Mouse (Mus musculus) frontal cortex, postnatal 10 days (tissue): Measurements from ENCODE around the gene Tradd.
A peak's percentile ranks its signal among the peaks of the same experiment; 100 is the strongest.
"Not testable (repeated sequence)": the region's sequence is repeated elsewhere in the genome, so short reads cannot be mapped to it uniquely, and the experiment has no call there.

Experiments used
- DNase-seq, 2 experiments: peaks; one replicate each; pipeline ENCODE4 v3.0.0; 2022; ENCODE audit warnings: low spot score in 2 of 2, mixed read lengths in 1 of 2

The Tradd gene

DNA sequence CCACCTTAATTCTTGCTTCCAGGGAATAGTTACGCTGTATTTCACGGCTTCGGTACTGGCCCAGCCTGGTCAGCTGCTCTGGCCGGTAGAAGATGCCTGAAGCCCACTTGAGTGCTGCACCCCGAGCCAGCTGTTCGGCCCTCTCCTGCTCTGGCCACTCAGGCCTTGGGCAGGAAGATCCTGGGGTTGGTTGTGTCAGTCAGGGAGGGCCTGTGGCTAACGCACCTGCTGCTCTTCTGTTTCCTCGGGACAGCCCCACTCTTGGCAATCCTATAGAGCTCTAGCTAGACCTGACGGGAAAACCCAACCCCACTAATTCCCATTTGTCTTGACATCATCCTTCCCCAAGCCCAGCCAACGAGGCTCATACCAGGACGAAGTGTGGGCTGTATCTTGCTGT, 30.8 kb upstream of the Tradd start:
- DNase-seq = no peak

DNA sequence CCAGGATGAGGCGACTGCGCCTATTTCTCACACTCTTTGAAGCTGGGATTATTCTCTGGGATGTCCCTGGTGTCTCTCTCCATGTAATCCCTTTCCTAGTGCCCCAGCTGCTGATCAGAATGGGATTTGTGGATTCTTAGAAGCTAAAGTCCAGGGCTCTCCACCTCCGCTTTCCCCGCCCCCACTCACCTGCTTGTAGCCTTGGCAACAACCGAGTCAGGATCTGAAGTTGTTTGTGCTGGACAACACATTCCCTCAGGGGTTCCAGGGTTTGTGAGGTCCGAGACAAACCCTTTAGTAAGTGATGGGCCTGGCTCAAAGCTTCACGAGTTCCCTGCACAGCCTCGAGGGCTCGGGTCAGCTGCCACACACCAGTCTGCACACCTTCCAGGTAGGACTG, 30.4 kb upstream of the Tradd start:
- DNase-seq = no peak

DNA sequence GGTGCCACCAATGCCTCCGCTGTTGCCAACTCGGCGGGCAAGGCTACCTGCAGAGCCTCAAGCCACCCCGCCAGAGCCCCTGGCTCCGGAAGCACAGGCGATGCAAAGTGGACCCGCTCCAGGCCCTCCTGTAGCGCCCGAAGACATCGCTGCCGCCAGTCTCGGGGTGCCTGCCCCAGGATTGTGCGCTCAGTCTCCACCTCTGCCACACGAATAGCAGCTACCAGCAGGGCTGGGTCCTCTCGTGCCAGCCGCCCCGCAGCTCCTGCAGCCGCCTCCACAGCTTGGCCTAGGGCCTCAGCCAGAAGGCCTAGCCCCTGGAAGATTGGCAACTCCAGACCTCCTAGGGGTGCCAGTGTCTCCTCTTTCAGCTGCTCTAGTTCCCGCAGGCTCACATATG, 29.0 kb upstream of the Tradd start:
- no peak for DNase-seq

DNA sequence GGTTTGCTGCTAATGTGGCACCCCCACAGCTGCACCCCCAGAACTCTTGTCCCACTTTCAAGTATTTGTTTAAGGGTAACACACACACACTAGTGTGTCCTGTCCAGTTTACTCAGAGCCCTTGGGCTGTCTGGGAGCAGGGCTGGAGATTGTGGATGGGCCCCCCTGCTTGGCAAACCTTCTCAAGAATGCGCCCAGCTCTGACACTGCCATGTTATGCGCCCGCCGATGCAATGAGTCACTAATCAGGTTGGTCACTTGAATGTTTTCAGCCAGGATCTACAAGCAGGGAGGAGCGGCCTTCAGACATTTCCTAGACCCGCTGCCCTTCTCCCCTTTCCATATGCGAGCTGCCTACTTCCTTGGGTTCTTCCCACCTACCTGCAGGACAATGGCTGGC, 28.1 kb upstream of the Tradd start:
- no peak for DNase-seq

DNA sequence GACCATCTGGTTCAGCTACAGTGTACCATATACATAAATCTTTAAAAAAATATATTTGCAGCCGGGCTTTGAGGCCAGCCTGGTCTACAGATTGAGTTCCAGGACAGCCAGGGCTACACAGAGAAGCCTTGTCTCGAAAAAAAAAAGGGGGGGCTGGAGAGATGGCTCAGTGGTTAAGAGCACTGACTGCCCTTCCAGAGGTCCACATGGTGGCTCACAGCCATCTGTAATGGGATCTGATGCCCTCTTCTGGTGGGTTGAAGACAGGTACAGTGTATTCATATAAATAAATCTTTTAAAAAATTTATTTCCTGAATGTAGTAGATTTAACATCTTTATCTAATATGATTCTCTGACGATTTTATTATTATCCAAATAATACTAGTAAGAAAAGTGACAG, 27.4 kb upstream of the Tradd start:
- not testable (repeated sequence) for DNase-seq

DNA sequence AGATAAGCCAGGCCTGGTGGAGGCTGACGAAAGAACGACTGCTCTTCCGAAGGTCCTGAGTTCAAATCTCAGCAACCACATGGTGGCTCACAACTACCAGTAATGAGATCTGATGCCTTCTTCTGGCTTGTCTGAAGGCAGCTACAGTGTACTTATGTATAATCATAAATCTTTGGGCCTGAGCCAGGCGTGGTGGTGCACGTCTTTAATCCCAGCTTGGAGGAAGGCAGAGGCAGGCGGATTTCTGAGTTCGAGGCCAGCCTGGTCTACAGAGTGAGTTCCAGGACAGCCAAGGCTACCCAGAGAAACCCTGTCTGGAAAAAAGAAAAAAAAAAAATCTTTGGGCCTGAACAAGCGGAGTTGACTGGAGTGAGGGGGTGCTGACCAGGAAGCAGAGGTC, 27.0 kb upstream of the Tradd start:
- not testable (repeated sequence) for DNase-seq

DNA sequence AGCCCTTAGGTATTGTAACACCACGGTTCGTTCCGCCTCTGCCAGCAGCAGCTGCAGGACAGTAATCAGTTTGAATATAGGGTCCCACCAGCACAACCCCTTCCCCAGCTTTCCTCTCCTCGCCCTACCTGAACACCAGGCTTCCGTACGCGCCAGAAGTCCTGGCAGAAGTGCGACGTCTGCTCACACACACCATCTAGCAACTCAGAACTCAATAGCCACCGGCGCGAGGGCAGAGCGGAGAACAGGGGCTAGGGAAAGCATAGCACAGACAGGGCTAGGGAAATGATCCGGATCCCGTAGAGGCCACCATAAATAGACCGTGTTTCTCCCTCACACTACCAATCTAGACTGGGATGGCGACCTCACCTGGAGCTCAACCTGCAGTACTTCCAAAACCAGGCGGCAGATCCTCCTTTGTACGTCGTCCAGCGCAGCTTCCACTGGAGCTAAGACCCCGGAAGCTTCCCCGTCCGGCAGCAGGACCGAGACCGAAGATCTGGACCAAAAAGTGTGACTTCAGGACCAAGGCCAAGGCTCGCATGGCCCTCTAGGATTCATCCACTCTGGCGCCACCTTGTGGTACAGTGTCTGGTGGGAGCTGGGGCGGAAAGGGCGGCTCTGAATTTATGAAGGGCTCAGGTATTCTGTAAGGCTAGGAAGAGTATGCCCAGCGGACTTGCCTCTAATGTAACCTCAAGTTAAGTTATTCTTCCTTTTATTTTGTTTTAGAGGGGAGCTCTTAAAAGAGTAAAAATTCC, 26.3 kb upstream of the Tradd start:
- peak in 1 of 2 experiments; percentile 74 for DNase-seq

DNA sequence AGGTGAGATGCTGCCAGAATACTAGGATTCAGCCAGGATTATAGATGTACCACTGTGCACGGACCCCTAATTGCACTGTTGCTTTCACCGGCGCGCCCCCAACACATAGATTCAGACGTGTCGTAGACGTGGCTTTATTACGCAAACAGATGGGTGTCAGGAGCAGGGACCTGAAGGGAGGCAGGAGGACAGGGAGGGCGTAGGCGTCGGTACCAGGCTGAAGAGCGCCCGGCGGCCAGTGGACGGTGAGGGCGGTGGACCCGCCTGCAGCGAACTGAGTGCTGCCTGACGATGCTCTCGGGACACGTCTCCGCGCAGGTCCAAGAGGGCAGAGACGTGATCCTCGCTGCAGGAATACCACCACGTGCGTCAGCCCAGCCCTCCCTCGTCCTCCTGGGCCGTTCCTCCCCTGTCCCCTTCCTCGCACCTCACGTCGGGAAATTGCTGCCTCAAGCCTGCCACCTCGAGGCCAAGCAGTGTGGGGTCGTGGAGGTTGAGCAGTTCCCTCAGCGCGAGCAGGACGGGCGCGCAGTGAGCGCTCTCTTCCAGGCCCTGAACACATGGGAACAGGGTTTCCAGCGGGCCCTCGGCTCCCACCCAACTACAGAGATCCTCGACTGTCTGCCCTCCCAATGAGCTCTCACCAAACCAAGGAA, 25.5 kb upstream of the Tradd start, which contains the start of gene 4931428F04Rik:
TSS of gene 4931428F04Rik (minus strand) at position 60 of the 656 bp plus-strand sequence.
- peak in 1 of 2 experiments; percentile 56 for DNase-seq

DNA sequence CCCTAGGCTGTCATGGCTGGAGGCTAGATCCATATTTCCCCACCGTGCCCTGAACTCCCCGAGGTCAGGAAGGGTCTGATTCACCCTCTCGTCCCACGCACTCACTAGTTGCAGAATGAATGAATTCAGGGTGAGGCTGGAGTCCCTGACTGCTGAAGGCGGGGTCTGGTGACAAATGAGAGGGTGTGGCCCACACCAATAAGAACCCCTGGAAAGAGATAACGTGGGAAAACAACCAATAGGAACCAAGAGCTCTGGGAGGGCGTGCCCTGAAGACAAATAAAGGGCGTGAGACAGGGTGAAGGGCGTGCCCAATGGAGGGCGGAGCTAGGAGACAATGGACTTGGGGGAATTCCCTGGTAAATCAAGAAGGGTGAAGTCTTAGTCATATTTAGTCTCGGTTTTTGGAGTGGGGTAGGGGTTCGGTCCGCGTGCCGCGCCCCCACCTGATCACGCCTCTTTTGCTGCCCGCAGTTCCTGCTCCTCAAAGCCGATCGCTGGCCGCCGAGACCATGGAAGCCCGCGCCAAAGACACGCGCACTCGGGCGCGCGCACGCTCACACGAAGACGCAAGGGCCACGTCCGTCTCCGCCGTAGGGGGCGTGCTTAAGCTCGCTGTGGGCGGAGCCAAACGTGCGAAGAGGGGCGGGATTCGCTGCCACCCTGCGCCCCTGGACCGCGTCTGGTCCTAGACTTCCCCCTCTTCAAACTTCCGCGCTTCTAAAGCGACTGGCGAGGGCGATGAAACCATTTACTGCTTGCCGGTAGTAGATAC, 24.7 kb upstream of the Tradd start:
- peak; percentile 91 to 95 for DNase-seq

DNA sequence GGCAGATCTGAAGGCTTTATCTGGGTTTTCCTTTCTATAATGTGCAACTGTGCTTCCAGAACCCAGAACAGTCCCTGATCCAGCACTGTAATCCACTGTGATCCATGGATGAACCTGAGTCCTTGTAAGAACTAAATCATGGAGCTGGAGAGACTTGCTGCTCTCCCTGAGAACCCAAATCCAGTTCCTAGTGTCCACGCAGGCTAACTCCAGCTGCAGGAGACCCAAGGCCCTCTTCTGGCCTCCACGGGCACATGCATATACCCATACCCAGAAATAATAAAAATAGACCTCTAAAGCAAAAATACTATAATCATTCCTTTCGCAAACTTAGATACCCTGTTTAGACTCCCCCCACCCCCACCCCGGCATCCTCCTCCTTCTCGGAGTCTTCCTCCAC, 23.8 kb upstream of the Tradd start:
- no peak for DNase-seq

DNA sequence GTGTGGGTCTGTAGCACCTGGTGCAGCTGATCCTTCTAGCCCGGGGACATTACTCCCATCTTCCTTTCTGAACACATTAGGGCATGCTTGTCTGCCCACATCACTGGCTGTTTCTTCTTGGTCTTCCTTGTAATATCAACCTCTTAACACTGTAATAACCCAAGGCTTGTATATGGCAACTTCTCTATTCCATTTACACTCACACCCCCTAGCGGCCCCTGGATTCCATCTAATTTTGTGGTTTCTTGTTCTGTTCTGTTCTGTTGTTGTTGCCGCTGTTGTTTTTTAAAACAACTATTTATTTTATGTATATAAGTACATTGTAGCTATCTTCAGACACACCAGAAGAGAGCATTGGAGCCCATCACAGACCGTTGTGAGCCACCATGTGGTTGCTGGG, 22.5 kb upstream of the Tradd start:
- no peak for DNase-seq

DNA sequence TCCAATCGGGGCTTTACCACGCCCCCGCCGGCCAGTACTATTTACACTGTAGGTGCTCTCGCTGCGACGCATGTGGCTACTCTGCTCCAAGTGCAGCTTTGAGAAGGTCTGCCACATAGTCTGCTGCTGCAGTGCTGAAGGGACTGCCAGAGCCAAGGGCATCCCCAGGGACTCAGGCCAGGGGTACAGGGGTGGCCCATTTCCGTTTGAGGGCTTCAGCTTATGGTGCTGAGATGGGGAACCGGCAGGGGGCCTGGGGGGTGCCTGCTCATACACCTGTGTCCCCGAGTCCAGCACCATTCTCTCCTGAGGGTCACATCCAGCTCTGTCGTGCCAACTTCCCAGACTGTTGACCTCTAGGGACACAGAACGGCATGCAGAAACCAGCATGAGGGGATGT, 21.1 kb upstream of the Tradd start:
- DNase-seq = no peak

DNA sequence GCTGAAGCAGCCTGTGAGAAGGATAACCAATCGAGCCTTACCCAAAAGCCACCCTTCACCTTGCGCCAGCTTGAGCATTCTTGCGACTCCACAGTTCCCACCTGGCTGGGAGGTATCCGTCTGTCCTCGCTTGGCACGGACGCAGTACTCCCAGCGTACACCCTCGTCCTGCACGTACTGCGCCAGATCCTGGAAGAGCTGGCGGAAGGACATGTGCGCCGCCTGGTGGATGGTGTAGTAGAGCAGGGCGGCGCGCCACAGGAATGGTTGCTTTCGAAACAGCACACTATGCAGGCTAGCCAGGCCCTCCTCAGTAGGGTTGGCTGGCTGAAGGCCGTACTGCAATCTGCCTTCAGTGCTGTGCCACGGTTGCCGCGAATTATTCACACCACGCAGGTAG, 18.7 kb upstream of the Tradd start:
- no peak for DNase-seq

DNA sequence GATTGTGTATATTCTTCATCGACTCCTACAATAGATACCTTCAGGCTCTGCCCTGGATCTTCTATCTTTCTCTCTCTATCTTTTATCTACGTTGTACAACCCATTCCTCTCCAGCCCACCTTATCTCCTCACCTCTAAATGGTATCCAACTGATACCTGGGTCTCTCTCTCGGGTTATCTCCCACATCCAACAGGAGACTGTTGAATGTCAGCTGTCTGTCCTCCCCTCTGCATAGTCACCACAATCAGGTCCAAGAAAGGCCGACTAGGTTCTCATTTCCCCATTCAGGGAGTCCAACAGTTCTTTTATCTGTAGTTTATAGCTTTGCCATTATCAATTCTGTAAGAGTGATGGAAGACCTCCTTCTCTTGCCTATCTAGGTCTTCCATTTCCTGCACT, 17.8 kb upstream of the Tradd start:
- no peak for DNase-seq

DNA sequence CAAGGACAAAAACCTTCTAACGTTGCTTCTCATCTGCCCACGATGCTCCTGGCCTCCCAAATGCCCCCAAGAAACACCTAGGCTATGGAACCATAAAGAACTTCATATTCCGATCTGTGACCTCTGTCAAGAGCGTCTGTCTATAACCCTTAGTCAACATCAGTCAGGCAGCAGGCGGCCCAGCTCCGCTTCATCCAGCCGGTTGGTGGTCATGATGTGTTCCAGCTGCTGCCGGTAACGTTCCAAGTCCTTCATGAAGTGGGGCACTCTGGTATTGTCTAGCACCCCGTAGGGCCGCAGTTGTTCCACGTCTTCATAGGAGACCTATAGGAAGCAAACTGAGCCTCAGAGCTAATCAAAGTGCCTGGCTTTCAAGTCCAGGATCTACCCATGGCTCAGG, 17.4 kb upstream of the Tradd start:
- no peak for DNase-seq

DNA sequence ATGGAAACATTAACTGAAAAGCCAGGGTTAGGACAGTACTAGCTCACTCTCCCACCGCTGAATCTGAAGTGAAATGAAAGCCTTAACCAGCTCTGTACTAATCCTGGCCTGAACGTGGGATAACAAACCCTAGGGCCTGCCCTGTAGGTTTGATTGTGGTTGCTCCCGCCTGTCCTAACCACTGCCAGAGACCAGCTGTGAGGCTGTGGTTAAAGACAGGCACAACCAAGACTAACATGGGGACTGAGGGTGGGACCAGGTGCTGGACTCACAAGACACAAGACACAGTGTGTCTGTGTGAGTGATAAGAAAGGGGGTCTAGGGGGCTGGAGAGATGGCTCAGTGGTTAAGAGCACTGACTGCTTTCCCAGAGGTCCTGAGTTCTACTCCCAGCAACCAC, 16.2 kb upstream of the Tradd start:
- DNase-seq = no peak

DNA sequence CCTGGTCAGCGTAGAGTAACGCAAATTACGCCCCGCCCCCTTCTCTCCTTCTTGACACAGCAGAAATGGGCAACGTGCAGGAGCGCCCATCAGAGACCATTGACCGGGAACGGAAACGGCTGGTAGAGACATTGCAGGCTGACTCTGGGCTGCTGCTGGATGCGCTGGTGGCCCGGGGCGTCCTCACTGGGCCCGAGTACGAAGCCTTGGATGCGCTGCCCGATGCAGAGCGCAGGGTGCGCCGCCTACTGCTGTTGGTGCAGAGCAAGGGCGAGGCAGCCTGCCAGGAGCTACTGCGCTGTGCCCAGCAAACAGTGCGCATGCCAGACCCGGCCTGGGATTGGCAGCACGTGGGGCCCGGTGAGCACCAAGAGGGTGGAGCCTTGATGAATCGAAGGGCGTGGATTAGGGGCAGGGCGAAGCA, 14.5 kb upstream of the Tradd start:
- DNase-seq = peak; percentile 59 to 74

DNA sequence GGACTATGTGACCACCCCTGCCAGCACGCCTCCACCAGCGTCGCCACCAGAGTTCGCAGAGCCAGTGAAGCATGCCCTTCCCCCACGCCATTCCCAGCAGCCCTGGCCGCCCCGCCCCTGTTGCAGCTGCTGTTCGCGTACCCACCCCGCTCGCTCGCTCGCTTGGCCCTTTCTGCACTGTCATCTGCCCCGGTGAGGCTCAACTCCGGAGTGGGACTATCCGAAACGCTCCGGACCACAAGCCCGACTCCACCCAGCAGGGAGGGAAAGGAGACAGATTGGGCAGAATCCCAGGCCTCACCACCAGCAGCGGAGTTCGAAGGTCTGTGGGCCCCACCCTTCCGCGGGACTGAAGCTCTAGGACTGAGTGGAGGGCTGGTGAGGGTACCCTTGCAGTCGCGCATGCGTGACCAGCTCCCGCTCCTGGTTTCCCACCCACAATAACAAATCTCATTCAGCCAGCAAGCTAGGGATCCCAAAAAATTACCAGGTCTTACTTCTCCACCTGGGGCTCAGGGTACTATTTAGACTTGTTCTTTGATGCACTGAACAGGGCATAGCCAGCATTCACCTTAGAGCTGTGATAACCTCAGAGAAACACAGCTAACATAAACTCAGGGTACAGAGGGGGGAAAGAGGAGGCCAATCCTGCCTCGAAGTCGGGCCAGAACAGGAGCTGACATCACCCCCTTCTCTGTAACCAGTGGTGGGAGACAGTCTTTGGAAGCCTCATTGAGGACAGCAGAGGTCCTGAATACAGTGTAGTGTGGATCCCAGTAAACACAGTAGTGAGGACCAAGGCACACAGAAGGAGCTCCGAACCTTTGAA, 12.1 kb upstream of the Tradd start:
- no peak for DNase-seq

DNA sequence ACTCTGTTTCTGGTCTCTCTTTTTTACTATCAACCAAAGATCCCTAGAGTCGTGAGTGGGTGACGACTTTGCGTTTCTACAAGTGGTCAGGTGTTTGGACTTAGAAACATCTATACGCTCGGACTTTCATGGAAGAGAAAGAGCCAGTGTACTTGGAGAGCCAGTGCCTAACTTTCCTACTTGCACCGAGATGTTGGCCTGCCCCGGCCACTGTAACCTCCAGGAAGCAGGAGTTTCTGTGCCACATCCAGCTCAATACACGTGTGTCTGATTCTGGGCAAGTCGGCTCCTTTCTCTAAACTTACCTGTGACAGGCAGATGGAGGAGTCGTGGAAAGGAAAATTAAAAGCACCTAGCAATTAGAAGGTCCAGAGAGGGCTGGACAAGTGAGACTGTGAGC, 11.4 kb upstream of the Tradd start, which contains the start of gene Nol3:
TSS of gene Nol3 (plus strand) at position 301 of the 400 bp plus-strand sequence.
- no peak for DNase-seq

DNA sequence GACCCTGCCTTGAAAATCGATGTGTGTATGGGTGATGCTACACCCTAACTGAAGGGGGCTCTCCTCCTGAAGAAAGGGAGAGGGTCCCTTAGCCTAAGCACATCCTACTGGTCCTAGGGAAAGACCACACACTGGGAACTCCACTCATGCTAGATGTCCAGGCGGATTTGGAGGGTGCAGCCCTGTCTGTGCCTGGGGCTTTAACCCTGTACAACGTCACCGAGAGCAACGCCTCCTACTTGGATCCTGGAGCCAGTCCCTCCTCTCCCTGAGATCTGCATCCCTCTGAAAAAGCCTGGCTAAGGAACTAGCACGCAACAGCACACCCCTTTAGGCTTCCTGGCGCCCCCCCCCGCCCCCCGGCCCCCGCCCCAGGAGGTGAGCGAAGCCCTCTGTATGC, 11.0 kb upstream of the Tradd start:
- DNase-seq = no peak

DNA sequence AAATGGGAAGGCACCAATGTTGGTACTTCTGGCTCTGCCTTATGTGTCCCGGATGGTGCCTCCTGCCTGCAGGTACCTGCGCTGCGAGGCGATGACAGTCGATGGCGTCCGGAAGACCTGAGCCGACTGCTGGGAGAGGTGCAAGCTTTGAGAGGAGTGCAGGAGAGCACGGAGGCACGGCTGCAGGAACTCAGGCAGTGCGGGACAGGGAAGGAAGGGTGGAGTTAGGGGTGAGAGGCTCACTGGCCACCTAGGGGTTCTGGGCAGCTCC, 6.4 kb upstream of the Tradd start:
- no peak for DNase-seq
